Mouse (Mus musculus): ENCODE measurements around the gene Prkn.

DNA sequence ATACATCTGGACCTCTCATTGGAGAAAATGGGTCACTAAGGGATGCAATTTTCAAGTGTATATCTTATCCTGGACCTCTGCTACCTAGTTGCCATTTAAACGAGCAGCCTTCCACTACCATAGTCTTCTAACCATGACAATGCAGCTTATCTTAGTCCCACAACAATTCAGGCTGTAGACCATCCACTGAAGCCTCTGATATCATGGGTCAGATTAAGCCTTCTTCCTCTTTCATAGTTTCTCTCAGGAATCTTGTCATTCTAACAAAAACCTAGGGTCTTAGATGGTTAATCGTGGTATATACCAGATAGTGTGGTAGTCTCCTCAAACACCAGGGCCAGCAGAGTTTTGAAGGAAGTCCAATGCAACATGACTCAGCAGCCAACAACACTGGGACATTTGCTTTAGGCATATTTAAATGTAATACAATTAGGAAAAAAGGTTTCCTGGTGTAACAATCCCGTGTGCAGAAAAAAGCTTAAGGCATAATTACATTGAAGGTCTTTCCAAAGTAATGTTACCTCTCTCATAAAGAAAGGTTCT, 61.6 kb downstream of the Prkn start:
- TF ChIP-seq POLR2A (IDR thresholded peaks at IDR 0.05; ENCODE audit: low read depth, low read length): no peak
- no peak for TF ChIP-seq CTCF (IDR thresholded peaks at IDR 0.05; ENCODE audit: extremely low read depth, insufficient read length, insufficient replicate concordance, low read depth, low read length)

Measured in small intestine, adult 2 months (tissue).